Mouse (Mus musculus): Measurements from ENCODE around the gene 1700013G24Rik.

DNA sequence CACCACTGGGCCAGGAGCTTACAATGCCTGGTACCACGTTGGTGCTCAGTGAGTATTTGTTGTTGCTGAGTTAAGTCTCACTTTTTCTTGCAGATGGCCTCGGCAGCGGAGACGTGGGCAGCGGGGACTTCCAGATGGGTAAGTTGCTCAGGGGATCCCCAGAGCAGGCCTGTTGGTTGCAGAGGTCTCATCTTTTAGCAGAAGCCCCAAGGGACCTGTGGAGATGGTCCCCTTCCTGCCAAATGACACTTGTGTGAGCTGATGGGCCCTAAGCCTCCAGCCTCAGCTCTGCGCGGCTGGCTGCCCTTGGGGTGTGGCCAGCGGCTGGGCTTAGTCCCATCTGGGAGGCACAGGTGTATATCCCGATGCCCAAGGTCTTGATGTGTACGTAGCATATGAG is 49.1 kb downstream of the 1700013G24Rik start:
- TF ChIP-seq CTCF (IDR thresholded peaks at IDR 0.05; ENCODE audit: low read depth) (no peak), EP300 (optimal IDR thresholded peaks at IDR 0.05) (no peak)

Measured in stomach, postnatal 0 days (tissue).